Mouse (Mus musculus): ENCODE measurements at regions not wholly inside any gene's neighbourhood (a gene's known extent, or its start where the extent isn't known, plus 50 kb on each side); places are given as distances from the start of the nearest gene placed in this dataset.

DNA sequence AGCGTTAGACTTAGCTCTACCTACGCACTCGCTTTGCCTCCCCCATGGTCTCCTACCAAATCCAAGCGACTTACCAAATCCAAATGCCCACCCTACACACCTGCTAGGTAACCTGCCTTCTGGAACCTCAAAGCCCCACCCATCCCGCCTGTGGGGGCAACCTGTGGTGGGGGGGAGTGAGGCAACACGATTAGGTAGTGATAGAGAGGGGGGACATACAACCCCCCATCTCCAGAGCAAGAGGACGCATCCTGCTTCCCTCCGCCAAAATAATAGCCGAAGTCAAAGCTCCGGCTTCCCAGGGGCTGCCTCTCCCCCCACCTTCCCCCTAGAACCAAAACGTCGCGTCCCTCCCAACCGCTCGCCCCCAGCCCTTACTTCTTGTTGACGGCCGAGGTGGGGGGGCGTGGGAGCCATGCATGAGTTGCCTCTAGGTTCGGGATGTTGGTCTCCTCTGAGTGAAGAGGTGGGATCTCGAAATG, 181.4 kb upstream of the Mkln1 start:
- Histone ChIP-seq H3K4me3 (replicated peaks; ENCODE audit: extremely low read depth, low read depth, low read length) (peak overlapping the region; percentile 95), H3K4me1 (ENCODE audit: control insufficient read depth, insufficient read depth, low read length) (peaks cover 18% of the 10 kb centered on the region)
- DNase-seq: peak; percentile 70
- TF ChIP-seq POLR2A (IDR thresholded peaks at IDR 0.05; ENCODE audit: borderline replicate concordance, extremely low read depth, low read depth, low read length) (peak; percentile 39; the same call in 1 of the 2 replicates), CTCF (IDR thresholded peaks at IDR 0.05; ENCODE audit: insufficient read depth, low read length) (no peak)
- WGBS: under 1% methylated on average over 20 of the region's 20 CpGs

DNA sequence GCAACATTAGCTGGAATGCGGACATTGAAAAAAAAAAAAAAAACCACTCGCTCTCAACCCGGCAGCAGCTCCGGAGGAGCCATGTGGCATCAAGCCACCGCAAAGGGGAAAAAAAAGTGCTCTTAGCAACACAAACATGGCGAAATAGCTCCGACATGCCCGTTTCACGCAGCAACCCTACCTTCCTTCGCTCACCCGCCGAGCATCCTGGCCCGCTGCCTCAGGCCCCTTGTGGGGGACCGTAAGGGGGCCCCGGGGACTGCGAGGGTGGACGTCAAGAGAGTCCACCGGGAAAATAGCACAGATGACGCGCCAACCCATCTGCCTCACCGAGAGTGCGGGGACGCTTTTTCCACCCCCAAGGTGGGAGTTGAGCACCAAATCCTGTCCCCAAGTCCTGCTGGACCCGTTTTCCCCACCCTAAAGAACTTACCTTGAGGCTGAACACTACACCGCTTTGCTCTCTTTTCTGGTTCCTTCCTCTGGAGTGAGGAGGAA, 180.8 kb upstream of the Mkln1 start:
- TF ChIP-seq CTCF (IDR thresholded peaks at IDR 0.05; ENCODE audit: insufficient read depth, low read length) (no peak), POLR2A (IDR thresholded peaks at IDR 0.05; ENCODE audit: borderline replicate concordance, extremely low read depth, low read depth, low read length) (peak; percentile 28; the same call in 1 of the 2 replicates)
- DNase-seq: peak; percentile 73
- Histone ChIP-seq H3K4me1 (ENCODE audit: control insufficient read depth, insufficient read depth, low read length) (peaks cover 15% of the 10 kb centered on the region), H3K4me3 (replicated peaks; ENCODE audit: extremely low read depth, low read depth, low read length) (peak overlapping the region; percentile 90)
- WGBS: 1% methylated on average over 25 of the region's 25 CpGs

DNA sequence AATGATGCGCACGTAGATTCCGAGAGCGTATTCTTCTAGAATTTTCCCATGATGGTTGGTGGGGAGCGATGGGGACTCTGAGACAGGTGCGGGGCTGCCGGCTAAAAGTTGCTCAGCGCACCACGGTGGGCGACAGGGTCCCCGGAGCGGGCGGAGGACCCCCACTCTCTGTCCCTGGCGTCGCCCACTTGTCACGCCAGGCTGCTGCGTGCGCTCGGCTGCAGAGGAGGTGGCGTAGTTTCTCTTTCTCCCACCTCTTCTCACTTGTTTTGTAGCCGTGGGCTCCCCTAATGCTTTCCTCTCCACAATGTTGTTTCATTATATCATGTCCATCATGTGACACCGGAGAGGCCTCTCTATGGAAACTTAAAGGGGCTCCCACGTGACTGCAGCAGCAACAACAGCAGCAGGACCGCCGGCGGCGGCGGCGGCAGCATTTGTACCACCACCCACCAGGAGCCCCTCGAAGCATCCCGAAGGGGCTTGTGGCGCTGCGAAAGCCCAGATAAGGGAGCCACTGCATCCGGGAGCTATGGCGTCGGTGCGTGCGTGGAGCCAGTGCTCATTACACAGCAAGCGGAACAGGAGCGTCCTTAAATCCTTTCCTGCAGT, 180.3 kb upstream of the Mkln1 start:
- peak; percentile 75 for DNase-seq
- peak overlapping the region; percentile 90 for H3K4me3 ChIP-seq (replicated peaks; ENCODE audit: extremely low read depth, low read depth, low read length)
- H3K4me1 ChIP-seq (ENCODE audit: control insufficient read depth, insufficient read depth, low read length): peaks cover 12% of the 10 kb centered on the region
- no peak for TF ChIP-seq CTCF (IDR thresholded peaks at IDR 0.05; ENCODE audit: insufficient read depth, low read length)
- TF ChIP-seq POLR2A (IDR thresholded peaks at IDR 0.05; ENCODE audit: borderline replicate concordance, extremely low read depth, low read depth, low read length): peak; percentile 78
- WGBS: under 1% methylated on average over 40 of the region's 40 CpGs

DNA sequence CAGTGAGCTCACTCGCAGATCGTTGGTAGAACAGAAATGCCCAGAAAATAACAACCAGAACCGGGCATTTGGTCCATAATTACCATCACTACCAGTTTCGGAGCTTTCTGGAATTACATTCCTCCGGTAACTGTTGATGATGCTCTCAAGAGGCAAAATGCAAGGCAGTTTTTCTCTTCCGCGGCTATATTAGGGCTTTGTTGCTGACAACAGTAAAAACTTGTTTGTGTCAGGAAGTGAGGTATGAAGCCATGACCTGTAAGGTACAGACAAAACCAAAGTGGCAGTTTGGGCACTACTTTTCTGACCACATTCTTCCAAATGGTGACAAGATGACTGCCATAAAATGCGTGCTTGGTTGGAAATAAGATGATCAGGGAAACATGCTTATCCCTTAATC, 179.7 kb upstream of the Mkln1 start:
- H3K4me1 ChIP-seq (ENCODE audit: control insufficient read depth, insufficient read depth, low read length): peaks cover 12% of the 10 kb centered on the region

DNA sequence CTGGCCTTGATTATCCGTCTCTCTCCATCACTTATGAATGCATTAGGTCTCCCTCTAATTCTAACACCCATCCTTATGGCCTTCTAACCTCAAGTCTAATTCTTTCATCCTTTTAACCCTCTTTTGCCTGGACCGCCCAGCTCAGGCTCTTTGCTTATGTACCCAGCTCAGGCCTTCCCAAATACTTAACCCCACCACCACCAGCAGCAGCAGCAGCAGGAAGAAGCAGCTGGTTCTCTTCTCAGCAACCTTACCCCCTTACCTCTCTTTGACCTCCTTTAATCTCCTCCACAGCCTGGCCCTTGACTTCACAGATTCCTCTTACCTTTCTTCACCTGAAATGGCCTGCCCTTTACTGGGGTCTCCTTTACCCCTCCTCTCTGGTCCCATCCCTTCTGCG, 178.8 kb upstream of the Mkln1 start:
- Histone ChIP-seq H3K4me1 (ENCODE audit: control insufficient read depth, insufficient read depth, low read length) (peaks cover 12% of the 10 kb centered on the region), H3K4me3 (replicated peaks; ENCODE audit: extremely low read depth, low read depth, low read length) (peak overlapping the region; percentile 57)
- WGBS: 47% methylated on average over 3 of the region's 3 CpGs
- TF ChIP-seq CTCF (IDR thresholded peaks at IDR 0.05; ENCODE audit: insufficient read depth, low read length) (no peak), POLR2A (IDR thresholded peaks at IDR 0.05; ENCODE audit: borderline replicate concordance, extremely low read depth, low read depth, low read length) (no peak)
- DNase-seq: no peak

More for the DNA sequence above, 179.7 kb upstream of the Mkln1 start:
- no peak for DNase-seq
- 36% methylated on average over 8 of the region's 8 CpGs for WGBS
- H3K4me3 ChIP-seq (replicated peaks; ENCODE audit: extremely low read depth, low read depth, low read length): peak overlapping the region; percentile 90
- TF ChIP-seq CTCF (IDR thresholded peaks at IDR 0.05; ENCODE audit: insufficient read depth, low read length) (no peak), POLR2A (IDR thresholded peaks at IDR 0.05; ENCODE audit: borderline replicate concordance, extremely low read depth, low read depth, low read length) (no peak)

DNA sequence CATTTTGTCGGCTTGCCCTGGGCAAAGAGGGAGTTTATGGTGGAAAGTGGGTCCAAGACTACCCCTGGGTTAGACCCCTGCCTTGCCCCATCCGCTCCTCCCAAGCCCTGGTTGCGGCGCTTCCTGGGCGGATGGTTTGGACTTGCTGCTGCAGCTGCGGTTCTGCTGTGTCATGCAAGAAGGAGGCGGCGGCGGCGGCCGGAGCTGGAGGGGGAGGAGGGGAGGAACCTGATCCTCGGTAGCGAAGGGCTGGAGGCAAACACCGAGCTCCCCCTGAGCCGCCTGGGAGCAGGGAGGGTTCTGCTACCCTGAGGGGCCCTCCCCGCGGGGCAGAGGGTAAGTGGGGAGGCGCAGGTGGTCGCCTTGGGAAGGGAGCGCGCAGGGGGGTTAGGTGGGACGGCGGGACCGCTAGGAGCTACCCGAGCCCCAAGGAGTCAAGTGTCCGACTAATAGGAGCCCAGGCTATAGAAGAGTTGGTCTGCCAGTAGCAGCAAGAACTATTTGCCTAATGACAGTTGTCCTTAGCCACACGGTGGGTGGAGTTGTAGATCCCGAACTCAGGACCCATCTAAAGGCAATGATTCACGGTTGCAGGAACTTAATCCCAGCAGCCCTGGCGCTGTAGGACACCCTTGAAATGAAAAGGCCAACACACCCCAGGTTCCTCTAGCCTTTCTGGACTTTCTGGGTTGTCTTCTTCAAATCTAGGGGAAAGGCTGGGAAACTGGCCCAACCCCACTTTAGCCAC, 178.2 kb upstream of the Mkln1 start:
- TF ChIP-seq POLR2A (IDR thresholded peaks at IDR 0.05; ENCODE audit: borderline replicate concordance, extremely low read depth, low read depth, low read length): peak; percentile 57; the same call in 1 of the 2 replicates
- TF ChIP-seq CTCF (IDR thresholded peaks at IDR 0.05; ENCODE audit: insufficient read depth, low read length): no peak
- 2% methylated on average over 30 of the region's 30 CpGs for WGBS
- Histone ChIP-seq H3K4me1 (ENCODE audit: control insufficient read depth, insufficient read depth, low read length) (peaks cover 12% of the 10 kb centered on the region), H3K4me3 (replicated peaks; ENCODE audit: extremely low read depth, low read depth, low read length) (peak overlapping the region; percentile 57)
- DNase-seq: peak; percentile 81

DNA sequence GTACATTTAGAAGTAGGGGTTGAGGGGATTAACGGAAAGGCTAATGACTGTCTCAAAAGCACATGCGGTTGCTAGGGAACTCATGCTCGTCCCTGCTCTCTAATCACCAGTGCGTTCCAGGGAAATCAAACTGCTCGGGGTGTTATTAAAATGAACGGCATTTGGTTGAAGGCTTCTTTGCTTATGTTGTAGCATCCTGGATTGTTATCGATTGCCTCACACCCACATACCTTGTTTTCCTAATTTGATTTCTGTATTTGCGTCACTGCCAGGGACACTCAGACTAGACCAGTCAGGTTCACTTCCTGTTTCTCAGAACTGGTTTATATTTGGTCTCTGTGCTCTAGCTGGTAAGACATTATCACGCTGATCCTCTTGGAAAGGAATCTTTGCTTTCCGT, 177.0 kb upstream of the Mkln1 start:
- 7% methylated on average over 10 of the region's 10 CpGs for WGBS
- TF ChIP-seq CTCF (IDR thresholded peaks at IDR 0.05; ENCODE audit: insufficient read depth, low read length) (no peak), POLR2A (IDR thresholded peaks at IDR 0.05; ENCODE audit: borderline replicate concordance, extremely low read depth, low read depth, low read length) (no peak)

DNA sequence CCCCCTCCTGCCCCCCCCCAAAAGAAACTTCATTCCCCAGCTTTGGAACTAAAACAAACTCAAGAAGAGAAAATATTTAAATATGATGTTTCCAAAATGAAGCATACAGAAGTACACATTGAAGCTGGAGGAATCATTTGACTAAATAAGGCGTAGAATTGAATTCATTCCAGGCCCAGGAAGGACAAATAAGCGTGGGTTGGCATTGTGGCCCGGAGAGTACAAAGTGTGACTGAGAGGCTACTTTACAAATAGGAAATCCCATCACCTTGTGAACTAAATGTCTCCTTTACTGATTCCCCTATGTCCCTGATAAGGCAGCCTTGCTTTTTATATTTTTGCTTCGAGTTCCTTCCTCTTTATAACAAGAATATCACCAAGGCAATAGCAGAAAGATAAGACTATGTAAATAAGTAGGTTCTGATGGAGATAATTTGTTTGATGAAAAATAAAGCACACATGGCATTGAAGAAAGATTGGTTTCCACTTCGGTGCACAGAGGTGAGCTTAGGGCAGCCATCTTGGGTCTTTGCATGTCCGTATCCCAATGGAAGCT, 176.4 kb upstream of the Mkln1 start:
- 53% methylated on average over 6 of the region's 6 CpGs for WGBS

More for the DNA sequence above, 177.0 kb upstream of the Mkln1 start:
- DNase-seq: no peak
- Histone ChIP-seq H3K4me3 (replicated peaks; ENCODE audit: extremely low read depth, low read depth, low read length) (peak overlapping the region; percentile 46), H3K4me1 (ENCODE audit: control insufficient read depth, insufficient read depth, low read length) (peaks cover 12% of the 10 kb centered on the region)

DNA sequence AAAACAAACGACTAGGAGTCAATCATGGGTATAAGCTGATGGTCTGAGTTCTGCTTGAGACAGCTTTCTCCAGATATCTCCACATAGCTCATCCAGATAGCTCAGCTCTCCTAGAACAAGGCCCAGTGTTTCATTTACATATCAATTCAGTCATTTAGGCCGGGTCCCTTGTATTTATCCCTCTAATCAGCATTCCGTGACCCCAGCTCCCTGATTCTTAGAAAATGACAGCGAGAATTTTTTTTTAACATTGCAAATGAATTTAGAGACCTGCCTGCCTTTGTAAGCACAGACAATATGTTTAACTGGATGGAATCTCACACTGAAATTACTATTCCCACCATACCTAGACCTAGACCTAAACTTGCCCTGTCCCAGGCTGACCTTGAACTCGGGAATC, 171.1 kb upstream of the Mkln1 start:
- 63% methylated on average over 5 of the region's 5 CpGs for WGBS
- H3K4me3 ChIP-seq (replicated peaks; ENCODE audit: extremely low read depth, low read depth, low read length): no peak overlapping the region
- H3K4me1 ChIP-seq (ENCODE audit: control insufficient read depth, insufficient read depth, low read length): no peaks in the 10 kb centered on the region
- no peak for DNase-seq
- no peak for TF ChIP-seq CTCF (IDR thresholded peaks at IDR 0.05; ENCODE audit: insufficient read depth, low read length)

More for the DNA sequence above, 176.4 kb upstream of the Mkln1 start:
- TF ChIP-seq POLR2A (IDR thresholded peaks at IDR 0.05; ENCODE audit: borderline replicate concordance, extremely low read depth, low read depth, low read length) (no peak), CTCF (IDR thresholded peaks at IDR 0.05; ENCODE audit: insufficient read depth, low read length) (no peak)
- DNase-seq: no peak
- H3K4me3 ChIP-seq (replicated peaks; ENCODE audit: extremely low read depth, low read depth, low read length): no peak overlapping the region
- H3K4me1 ChIP-seq (ENCODE audit: control insufficient read depth, insufficient read depth, low read length): peaks cover 12% of the 10 kb centered on the region

Data from lung, adult 2 months (tissue).